Mouse (Mus musculus): ENCODE measurements around the gene 1700016D06Rik. TPM values are rescaled to one million over a fixed set of nuclear protein-coding genes. Genes with fewer than 3 reads are reported as not detected.

The 1700016D06Rik gene
- polyA plus RNA-seq, 1 experiment from 2014 or later = not detected

DNA sequence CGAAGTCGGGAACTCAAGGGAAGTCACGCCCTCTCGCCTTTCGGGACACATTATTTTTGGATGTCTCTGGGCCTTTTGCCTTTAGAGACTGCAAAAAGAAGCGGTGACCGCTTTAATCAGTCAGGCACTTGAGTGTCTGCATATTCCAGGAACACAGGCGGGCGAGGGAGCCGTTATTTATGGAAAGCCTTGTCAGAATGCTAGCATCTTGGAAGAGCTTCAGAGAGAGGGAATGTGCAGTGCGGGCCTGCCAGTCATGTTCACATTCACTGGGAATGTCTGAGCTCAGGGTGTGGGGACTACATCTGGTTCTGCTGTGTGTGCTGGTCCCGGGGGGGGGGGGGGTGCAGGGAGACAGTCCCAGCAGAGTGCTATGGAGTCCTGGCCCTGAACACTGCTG is 5.0 kb upstream of the 1700016D06Rik start:
- Histone ChIP-seq H3K4me2 (ENCODE audit: low read length) (no peak overlapping the region), H3K4me3 (ENCODE audit: low read length) (no peak overlapping the region), H3K4me1 (ENCODE audit: control insufficient read depth, insufficient read depth, low read depth, low read length) (peaks cover 3% of the 10 kb centered on the region; the same call in 1 of the 2 replicates), H3K27ac (ENCODE audit: low read depth, low read length) (no peak overlapping the region), H3K36me3 (ENCODE audit: control insufficient read depth, insufficient read depth, low read length) (no peaks in the 10 kb centered on the region), H3K9ac (ENCODE audit: low read depth, low read length) (no peak overlapping the region), H3K9me3 (ENCODE audit: control insufficient read depth, low read length) (no peaks in the 10 kb centered on the region), H3K27me3 (replicated peaks; ENCODE audit: control insufficient read depth, insufficient read depth, low read length) (0 out of 2 replicates have a peak, but pooled peaks cover 2% of the 10 kb centered on the region)
- 86% methylated on average over 12 of the region's 12 CpGs for WGBS
- ATAC-seq = no peak

DNA sequence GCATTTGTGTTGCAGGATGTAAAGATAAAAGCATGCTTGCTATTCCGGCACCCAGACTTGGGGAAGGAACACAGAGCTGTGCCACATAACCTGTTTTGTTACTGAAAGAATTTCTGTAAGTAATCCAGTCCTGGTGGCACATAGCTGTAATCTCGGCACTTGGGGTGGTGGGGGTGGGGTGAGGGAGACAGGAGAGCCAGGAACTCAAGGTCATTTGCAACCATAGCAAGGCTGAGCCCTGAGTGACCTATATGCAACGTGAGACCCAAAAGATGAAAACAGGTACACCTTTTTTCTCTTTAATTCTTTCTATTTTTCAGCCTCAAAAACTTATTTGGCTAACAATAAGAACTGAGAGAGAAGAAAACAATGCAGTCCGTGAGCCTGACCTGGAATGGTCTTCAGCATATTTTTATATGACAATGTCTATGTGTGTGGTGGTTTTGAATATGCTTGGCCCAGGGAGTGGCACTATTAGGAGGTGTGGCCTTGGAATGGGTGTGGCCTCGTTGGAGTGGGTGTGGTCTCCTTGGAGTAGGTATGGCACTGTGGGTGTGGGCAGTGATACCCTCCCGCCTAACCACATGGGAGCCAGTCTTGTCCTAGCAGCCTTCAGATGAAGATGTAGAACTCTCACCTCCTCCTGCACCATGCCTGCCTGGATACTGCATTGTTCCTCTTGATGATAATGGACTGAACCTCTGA is 4.0 kb upstream of the 1700016D06Rik start:
- ATAC-seq = no peak
- H3K4me1 ChIP-seq (ENCODE audit: control insufficient read depth, insufficient read depth, low read depth, low read length) = peaks cover 6% of the 10 kb centered on the region; the same call in 1 of the 2 replicates
- H3K27ac ChIP-seq (ENCODE audit: low read depth, low read length) = no peak overlapping the region
- no peaks in the 10 kb centered on the region for H3K36me3 ChIP-seq (ENCODE audit: control insufficient read depth, insufficient read depth, low read length)
- H3K27me3 ChIP-seq (replicated peaks; ENCODE audit: control insufficient read depth, insufficient read depth, low read length) = peaks cover 2% of the 10 kb centered on the region; the same call in 1 of the 2 replicates
- no peak overlapping the region for H3K9ac ChIP-seq (ENCODE audit: low read depth, low read length)
- H3K4me2 ChIP-seq (ENCODE audit: low read length) = no peak overlapping the region
- 73% methylated on average over 6 of the region's 6 CpGs for WGBS
- H3K4me3 ChIP-seq (ENCODE audit: low read length) = no peak overlapping the region
- H3K9me3 ChIP-seq (ENCODE audit: control insufficient read depth, low read length) = no peaks in the 10 kb centered on the region

DNA sequence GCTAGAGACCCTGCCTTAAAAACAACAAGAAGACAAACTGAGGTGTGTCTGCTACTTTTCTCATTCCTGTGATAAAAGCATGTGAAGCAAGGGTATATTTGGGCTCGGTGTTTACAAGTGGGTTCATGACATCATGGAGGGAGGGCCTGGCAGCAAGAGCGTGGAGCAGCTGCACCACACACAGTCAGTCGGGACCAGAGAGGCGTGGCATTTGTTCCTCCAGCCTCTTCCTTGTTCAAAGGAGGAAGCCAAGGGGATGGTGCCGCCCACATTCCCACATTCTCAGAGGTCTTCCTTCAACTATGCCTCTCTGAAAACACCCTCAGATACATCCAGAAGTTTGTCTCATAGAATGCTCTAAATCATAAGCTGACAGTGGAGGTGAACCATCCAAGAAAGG is 2.9 kb upstream of the 1700016D06Rik start:
- Histone ChIP-seq H3K27ac (ENCODE audit: low read depth, low read length) (no peak overlapping the region), H3K4me1 (ENCODE audit: control insufficient read depth, insufficient read depth, low read depth, low read length) (peaks cover 6% of the 10 kb centered on the region; the same call in 1 of the 2 replicates), H3K4me3 (ENCODE audit: low read length) (no peak overlapping the region), H3K9me3 (ENCODE audit: control insufficient read depth, low read length) (no peaks in the 10 kb centered on the region), H3K27me3 (replicated peaks; ENCODE audit: control insufficient read depth, insufficient read depth, low read length) (peaks cover 2% of the 10 kb centered on the region; the same call in 1 of the 2 replicates), H3K9ac (ENCODE audit: low read depth, low read length) (no peak overlapping the region), H3K36me3 (ENCODE audit: control insufficient read depth, insufficient read depth, low read length) (no peaks in the 10 kb centered on the region), H3K4me2 (ENCODE audit: low read length) (no peak overlapping the region)
- ATAC-seq = no peak
- 82% methylated on average over 5 of the region's 5 CpGs for WGBS

DNA sequence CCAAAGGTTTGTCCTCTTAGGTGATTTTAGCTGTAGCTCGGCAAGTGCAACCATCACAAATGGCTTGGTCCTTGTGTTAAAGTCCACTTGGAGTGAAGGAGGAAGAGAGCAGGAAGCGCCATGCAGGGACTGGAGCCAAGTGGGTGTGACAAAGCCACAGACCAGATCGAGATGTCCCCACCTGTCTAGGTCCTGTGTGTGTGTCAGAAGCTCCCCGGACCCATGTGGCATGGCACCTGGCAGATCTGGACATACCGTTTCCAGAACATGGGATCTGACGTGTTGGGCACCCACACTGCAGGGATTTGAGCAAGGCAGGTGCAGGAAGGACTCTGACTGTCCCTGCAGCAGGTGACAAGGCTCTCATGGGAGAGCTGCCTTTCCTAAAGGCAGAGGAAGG is 565 bp upstream of the 1700016D06Rik start:
- no peak overlapping the region for H3K9ac ChIP-seq (ENCODE audit: low read depth, low read length)
- H3K4me3 ChIP-seq (ENCODE audit: low read length) = no peak overlapping the region
- 86% methylated on average over 6 of the region's 6 CpGs for WGBS
- H3K4me2 ChIP-seq (ENCODE audit: low read length) = no peak overlapping the region
- H3K27ac ChIP-seq (ENCODE audit: low read depth, low read length) = no peak overlapping the region
- no peaks in the 10 kb centered on the region for H3K9me3 ChIP-seq (ENCODE audit: control insufficient read depth, low read length)
- no peaks in the 10 kb centered on the region for H3K36me3 ChIP-seq (ENCODE audit: control insufficient read depth, insufficient read depth, low read length)
- peaks cover 4% of the 10 kb centered on the region; the same call in 1 of the 2 replicates for H3K4me1 ChIP-seq (ENCODE audit: control insufficient read depth, insufficient read depth, low read depth, low read length)
- ATAC-seq = no peak
- H3K27me3 ChIP-seq (replicated peaks; ENCODE audit: control insufficient read depth, insufficient read depth, low read length) = peaks cover 2% of the 10 kb centered on the region; the same call in 1 of the 2 replicates

DNA sequence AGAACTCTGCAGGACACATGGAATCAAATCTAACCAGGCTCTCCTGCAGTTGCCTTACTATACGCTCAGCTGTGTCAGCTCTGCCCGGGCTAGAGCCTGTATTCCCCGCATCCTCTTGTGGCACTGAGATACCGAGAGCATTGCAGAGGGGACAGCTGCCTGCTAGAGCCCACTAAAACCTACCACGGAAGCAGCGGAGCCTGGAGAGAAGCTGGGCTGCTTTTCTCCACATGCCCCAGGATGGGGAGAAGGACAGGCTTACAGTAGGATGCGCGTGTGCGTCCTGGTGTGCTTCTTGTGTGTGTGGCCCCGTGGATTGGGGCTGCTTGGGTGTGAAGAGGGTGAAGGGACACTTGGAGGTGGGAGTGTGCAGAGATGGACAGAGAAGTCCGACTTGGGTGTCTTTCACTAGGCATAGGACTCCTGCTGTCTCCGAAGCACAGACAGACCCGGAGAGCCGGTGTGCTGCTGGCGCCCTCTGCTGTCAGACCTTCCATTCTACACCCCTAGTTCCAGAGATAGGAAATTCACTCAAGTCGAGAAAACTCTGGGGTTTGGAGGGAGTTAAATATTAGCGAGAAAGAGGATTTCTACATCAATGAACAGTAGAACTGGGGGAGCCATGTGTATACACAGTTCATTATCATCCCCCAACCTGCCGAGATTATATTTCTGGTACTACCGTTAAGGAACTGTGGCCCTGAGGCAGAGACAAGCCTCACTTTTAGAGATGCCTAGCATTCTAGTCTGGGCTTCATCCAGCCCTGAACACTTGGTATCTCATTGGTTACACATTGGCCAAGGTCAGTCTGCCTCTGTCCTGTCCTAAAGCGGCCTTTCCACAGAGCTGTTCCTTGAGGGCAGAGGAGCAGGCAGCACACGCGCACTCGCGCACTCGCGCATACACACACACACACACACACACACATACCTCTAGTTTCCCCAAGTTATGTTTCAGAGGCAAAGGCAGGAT is 517 bp downstream of the 1700016D06Rik start:
- Histone ChIP-seq H3K36me3 (ENCODE audit: control insufficient read depth, insufficient read depth, low read length) (no peaks in the 10 kb centered on the region), H3K9me3 (ENCODE audit: control insufficient read depth, low read length) (no peaks in the 10 kb centered on the region), H3K4me2 (ENCODE audit: low read length) (peak overlapping the region; percentile 58), H3K4me3 (ENCODE audit: low read length) (peak overlapping the region; percentile 28), H3K27me3 (replicated peaks; ENCODE audit: control insufficient read depth, insufficient read depth, low read length) (peaks cover 2% of the 10 kb centered on the region; the same call in 1 of the 2 replicates), H3K4me1 (ENCODE audit: control insufficient read depth, insufficient read depth, low read depth, low read length) (peaks cover 4% of the 10 kb centered on the region; the same call in 1 of the 2 replicates), H3K9ac (ENCODE audit: low read depth, low read length) (peak overlapping the region; percentile 56), H3K27ac (ENCODE audit: low read depth, low read length) (no peak overlapping the region)
- peak; percentile 93 for ATAC-seq
- WGBS = 38% methylated on average over 26 of the region's 26 CpGs

DNA sequence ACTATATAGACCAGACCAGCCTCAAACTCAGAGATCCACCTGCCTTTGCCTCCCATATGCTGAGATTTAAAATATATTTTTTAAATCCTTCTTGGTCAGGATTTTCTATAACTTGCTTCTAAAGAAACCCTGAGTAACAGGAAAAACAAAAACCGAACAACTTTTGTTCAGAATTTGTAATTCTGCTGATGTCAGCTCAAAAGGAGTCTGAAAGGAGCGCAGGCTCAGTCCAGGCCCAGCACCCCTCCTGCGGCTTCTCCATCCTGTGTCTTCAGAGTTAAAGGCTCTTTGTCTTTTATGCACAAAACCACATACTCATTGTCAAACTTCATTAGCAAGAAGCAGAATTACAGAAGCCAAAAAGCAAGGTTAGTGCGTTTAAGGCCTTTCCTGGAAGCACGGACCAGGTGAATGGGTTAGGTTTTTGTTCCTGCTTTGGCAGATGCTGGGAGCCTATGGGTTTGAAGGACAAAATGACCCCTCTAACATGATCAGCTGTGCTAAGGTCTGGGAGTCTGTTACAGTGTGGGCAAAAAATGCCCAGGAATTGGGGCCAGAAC is 1.3 kb downstream of the 1700016D06Rik start:
- 76% methylated on average over 5 of the region's 5 CpGs for WGBS
- Histone ChIP-seq H3K27me3 (replicated peaks; ENCODE audit: control insufficient read depth, insufficient read depth, low read length) (peaks cover 2% of the 10 kb centered on the region; the same call in 1 of the 2 replicates), H3K4me2 (ENCODE audit: low read length) (no peak overlapping the region), H3K4me3 (ENCODE audit: low read length) (no peak overlapping the region), H3K9me3 (ENCODE audit: control insufficient read depth, low read length) (no peaks in the 10 kb centered on the region), H3K27ac (ENCODE audit: low read depth, low read length) (no peak overlapping the region), H3K36me3 (ENCODE audit: control insufficient read depth, insufficient read depth, low read length) (no peaks in the 10 kb centered on the region), H3K4me1 (ENCODE audit: control insufficient read depth, insufficient read depth, low read depth, low read length) (peaks cover 4% of the 10 kb centered on the region; the same call in 1 of the 2 replicates), H3K9ac (ENCODE audit: low read depth, low read length) (no peak overlapping the region; the same call in 1 of the 2 replicates)
- no peak for ATAC-seq

DNA sequence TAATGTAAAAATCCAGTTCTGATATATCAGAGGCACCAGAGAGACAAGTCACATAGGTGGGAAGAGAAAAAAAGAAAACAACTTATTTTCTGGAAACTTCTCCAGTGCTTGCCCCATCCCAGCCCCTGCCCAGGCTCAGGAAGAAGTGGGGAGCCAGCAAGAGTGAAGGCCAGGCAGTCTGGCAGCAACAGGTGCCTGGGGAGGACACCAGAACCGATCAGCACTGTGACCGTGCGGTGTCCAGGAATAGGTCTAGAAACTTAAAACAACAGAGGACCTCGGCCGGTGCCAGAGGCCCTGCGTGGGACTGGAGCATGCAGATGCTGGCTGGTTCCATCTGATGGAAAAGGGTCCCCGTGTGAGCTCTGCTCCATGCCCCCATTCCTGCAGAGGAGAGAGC is 3.4 kb downstream of the 1700016D06Rik start:
- Histone ChIP-seq H3K36me3 (ENCODE audit: control insufficient read depth, insufficient read depth, low read length) (no peaks in the 10 kb centered on the region), H3K4me3 (ENCODE audit: low read length) (no peak overlapping the region), H3K9me3 (ENCODE audit: control insufficient read depth, low read length) (no peaks in the 10 kb centered on the region), H3K27ac (ENCODE audit: low read depth, low read length) (no peak overlapping the region), H3K27me3 (replicated peaks; ENCODE audit: control insufficient read depth, insufficient read depth, low read length) (peaks cover 2% of the 10 kb centered on the region; the same call in 1 of the 2 replicates), H3K4me1 (ENCODE audit: control insufficient read depth, insufficient read depth, low read depth, low read length) (peaks cover 4% of the 10 kb centered on the region; the same call in 1 of the 2 replicates), H3K9ac (ENCODE audit: low read depth, low read length) (no peak overlapping the region), H3K4me2 (ENCODE audit: low read length) (no peak overlapping the region)
- no peak for ATAC-seq
- 90% methylated on average over 7 of the region's 7 CpGs for WGBS

DNA sequence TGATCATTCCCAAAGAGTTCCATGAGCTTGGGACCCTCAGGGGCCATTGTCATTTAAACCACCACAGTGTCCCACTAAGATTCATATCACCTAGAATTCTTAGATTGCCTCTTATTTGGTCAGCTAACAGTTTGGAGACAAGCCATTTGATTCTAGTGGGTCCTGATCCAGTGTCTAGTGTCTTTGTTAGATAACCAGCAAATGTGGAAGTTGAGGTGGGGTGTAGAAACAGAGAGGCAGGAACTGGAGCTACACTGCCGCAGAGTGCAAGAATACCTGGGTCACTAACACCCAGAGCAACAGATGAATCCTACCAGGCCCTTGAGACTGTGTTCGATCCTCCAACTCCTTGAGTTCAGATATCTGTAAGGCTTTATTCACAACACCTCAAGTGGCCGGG is 4.7 kb downstream of the 1700016D06Rik start:
- H3K4me2 ChIP-seq (ENCODE audit: low read length) = no peak overlapping the region
- 88% methylated on average over 3 of the region's 3 CpGs for WGBS
- peaks cover 4% of the 10 kb centered on the region; the same call in 1 of the 2 replicates for H3K4me1 ChIP-seq (ENCODE audit: control insufficient read depth, insufficient read depth, low read depth, low read length)
- H3K36me3 ChIP-seq (ENCODE audit: control insufficient read depth, insufficient read depth, low read length) = no peaks in the 10 kb centered on the region
- H3K27ac ChIP-seq (ENCODE audit: low read depth, low read length) = no peak overlapping the region
- no peak overlapping the region for H3K4me3 ChIP-seq (ENCODE audit: low read length)
- no peak overlapping the region for H3K9ac ChIP-seq (ENCODE audit: low read depth, low read length)
- H3K27me3 ChIP-seq (replicated peaks; ENCODE audit: control insufficient read depth, insufficient read depth, low read length) = no peaks in the 10 kb centered on the region; the same call in 1 of the 2 replicates
- H3K9me3 ChIP-seq (ENCODE audit: control insufficient read depth, low read length) = no peaks in the 10 kb centered on the region
- ATAC-seq = no peak
